Mouse (Mus musculus): ENCODE measurements around the gene Mark1. TPM values are rescaled to one million over a fixed set of nuclear protein-coding genes. Genes with fewer than 3 reads are reported as not detected.

The Mark1 gene
- polyA plus RNA-seq, 1 experiment from 2014 or later = 1.9 TPM

DNA sequence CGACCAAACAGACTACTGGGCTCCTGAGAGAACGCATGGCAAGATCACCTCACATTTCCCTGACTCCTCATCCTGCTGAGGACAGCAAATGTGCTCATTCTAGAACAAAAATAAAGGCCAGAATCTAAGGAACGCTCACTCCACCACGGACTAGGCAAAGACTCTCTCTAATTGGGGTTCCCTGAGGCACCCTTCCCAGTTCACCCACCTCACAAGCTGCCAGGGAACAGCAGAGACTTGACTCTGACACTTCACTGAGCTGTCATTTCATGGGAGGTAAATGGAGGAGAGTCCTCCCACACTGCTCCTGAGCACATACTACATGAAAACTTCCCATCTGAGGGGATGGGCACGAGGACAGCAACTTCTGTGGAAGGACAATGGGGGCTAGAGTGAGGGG lies 37.5 kb downstream of the Mark1 start:
- 75% methylated on average over 5 of the region's 5 CpGs for WGBS
- Histone ChIP-seq H3K4me3 (no peak overlapping the region), H3K4me1 (replicated peaks) (peaks cover 16% of the 10 kb centered on the region), H3K27ac (no peak overlapping the region), H3K27me3 (no peaks in the 10 kb centered on the region), H3K36me3 (no peaks in the 10 kb centered on the region), H3K9ac (no peak overlapping the region), H3K9me3 (replicated peaks) (no peaks in the 10 kb centered on the region), H3K4me2 (no peak overlapping the region)
- no peak for ATAC-seq (replicated peaks; ENCODE audit: insufficient number of reproducible peaks, insufficient read depth, low FRiP score, low read depth)

GRCm38 (mm10) chr1:184958818-184959217 lies 40.6 kb downstream of the Mark1 start:
- H3K27me3 ChIP-seq = no peaks in the 10 kb centered on the region
- no peaks in the 10 kb centered on the region for H3K9me3 ChIP-seq (replicated peaks)
- 0 out of 2 replicates have a peak overlapping the region, but pooled peaks have one; percentile 8 for H3K4me3 ChIP-seq
- peak overlapping the region; percentile 36 for H3K4me2 ChIP-seq
- 0 out of 2 replicates have a peak overlapping the region, but pooled peaks have one; percentile 19 for H3K27ac ChIP-seq
- ATAC-seq (replicated peaks; ENCODE audit: insufficient number of reproducible peaks, insufficient read depth, low FRiP score, low read depth) = no peak
- peak overlapping the region; percentile 24; the same call in 1 of the 2 replicates for H3K9ac ChIP-seq
- H3K4me1 ChIP-seq (replicated peaks) = peaks cover 12% of the 10 kb centered on the region
- H3K36me3 ChIP-seq = no peaks in the 10 kb centered on the region
- 56% methylated on average over 9 of the region's 9 CpGs for WGBS

- Histone ChIP-seq H3K4me3 (0 out of 2 replicates have a peak overlapping the region, but pooled peaks have one; percentile 8), H3K4me1 (replicated peaks) (peaks cover 9% of the 10 kb centered on the region), H3K4me2 (peak overlapping the region; percentile 36), H3K27ac (0 out of 2 replicates have a peak overlapping the region, but pooled peaks have one; percentile 19), H3K36me3 (no peaks in the 10 kb centered on the region), H3K27me3 (no peaks in the 10 kb centered on the region), H3K9ac (peak overlapping the region; percentile 24; the same call in 1 of the 2 replicates), H3K9me3 (replicated peaks) (no peaks in the 10 kb centered on the region)
- 47% methylated on average over 6 of the region's 6 CpGs for WGBS
- ATAC-seq (replicated peaks; ENCODE audit: insufficient number of reproducible peaks, insufficient read depth, low FRiP score, low read depth) = no peak
Observed at GRCm38 (mm10) chr1:184958388-184958787, 41.0 kb downstream of the Mark1 start.

- 57% methylated on average over 5 of the region's 5 CpGs for WGBS
- H3K9me3 ChIP-seq (replicated peaks) = no peaks in the 10 kb centered on the region
- no peak for ATAC-seq (replicated peaks; ENCODE audit: insufficient number of reproducible peaks, insufficient read depth, low FRiP score, low read depth)
Observed at GRCm38 (mm10) chr1:184951758-184952157, 47.6 kb downstream of the Mark1 start.

DNA sequence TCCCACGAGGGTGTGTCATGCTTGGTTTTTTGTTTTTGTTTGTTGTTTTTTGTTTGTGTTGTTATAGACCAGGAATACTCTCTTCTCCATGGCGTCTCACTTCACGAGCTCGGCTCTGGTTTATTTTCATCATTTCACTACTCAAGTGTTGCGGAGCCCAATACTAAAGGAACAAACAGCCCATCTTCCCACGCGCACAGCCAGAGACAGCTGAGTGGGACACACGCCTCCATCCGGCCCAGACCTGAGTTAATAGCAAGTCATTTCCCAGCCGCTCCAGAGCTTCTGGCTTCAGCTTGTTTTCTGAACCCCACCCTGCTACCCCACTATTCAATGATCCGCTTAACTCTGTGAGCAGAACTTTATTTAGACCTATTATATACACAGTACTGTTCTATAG lies 48.3 kb downstream of the Mark1 start:
- no peak for ATAC-seq (replicated peaks; ENCODE audit: insufficient number of reproducible peaks, insufficient read depth, low FRiP score, low read depth)
- Histone ChIP-seq H3K27me3 (no peaks in the 10 kb centered on the region), H3K4me1 (replicated peaks) (no peaks in the 10 kb centered on the region), H3K9ac (no peak overlapping the region), H3K4me3 (no peak overlapping the region), H3K36me3 (no peaks in the 10 kb centered on the region), H3K27ac (no peak overlapping the region), H3K4me2 (no peak overlapping the region), H3K9me3 (replicated peaks) (no peaks in the 10 kb centered on the region)
- 89% methylated on average over 11 of the region's 11 CpGs for WGBS

More at GRCm38 (mm10) chr1:184951758-184952157, 47.6 kb downstream of the Mark1 start:
- Histone ChIP-seq H3K36me3 (no peaks in the 10 kb centered on the region), H3K27me3 (no peaks in the 10 kb centered on the region), H3K4me2 (no peak overlapping the region), H3K27ac (no peak overlapping the region), H3K4me3 (no peak overlapping the region), H3K4me1 (replicated peaks) (no peaks in the 10 kb centered on the region), H3K9ac (no peak overlapping the region)

DNA sequence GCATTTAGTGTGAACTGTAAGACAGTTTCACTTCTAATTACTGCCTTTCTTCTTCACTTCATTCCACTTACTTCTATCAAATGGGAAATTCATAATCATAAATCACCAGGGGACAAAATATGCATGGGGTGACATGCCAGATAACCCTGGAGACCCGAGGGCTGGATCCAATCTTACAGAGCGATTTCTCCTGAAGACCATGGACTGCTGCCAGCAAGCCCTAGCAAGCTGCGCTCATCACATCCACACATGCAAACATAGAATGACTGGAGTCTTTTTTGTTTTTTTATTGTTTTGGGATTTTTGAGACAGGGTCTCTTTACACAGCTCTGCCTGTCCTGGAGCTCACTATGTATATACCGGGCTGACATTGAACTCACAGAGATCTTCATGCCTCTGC lies 61.3 kb downstream of the Mark1 start:
- H3K4me1 ChIP-seq (replicated peaks) = no peaks in the 10 kb centered on the region

GRCm38 (mm10) chr1:184935980-184936379 lies 63.4 kb downstream of the Mark1 start:
- ATAC-seq (replicated peaks; ENCODE audit: insufficient number of reproducible peaks, insufficient read depth, low FRiP score, low read depth) = no peak
- Histone ChIP-seq H3K27ac (no peak overlapping the region), H3K36me3 (no peaks in the 10 kb centered on the region), H3K9ac (no peak overlapping the region), H3K4me1 (replicated peaks) (no peaks in the 10 kb centered on the region), H3K4me2 (no peak overlapping the region), H3K27me3 (no peaks in the 10 kb centered on the region), H3K9me3 (replicated peaks) (no peaks in the 10 kb centered on the region), H3K4me3 (no peak overlapping the region)
- 26% methylated on average over 5 of the region's 5 CpGs for WGBS

More for the DNA sequence above, 61.3 kb downstream of the Mark1 start:
- Histone ChIP-seq H3K27me3 (no peaks in the 10 kb centered on the region), H3K27ac (no peak overlapping the region), H3K9me3 (replicated peaks) (no peaks in the 10 kb centered on the region), H3K36me3 (no peaks in the 10 kb centered on the region), H3K4me3 (no peak overlapping the region), H3K4me2 (no peak overlapping the region), H3K9ac (no peak overlapping the region)
- ATAC-seq (replicated peaks; ENCODE audit: insufficient number of reproducible peaks, insufficient read depth, low FRiP score, low read depth) = no peak
- 69% methylated on average over 4 of the region's 4 CpGs for WGBS

DNA sequence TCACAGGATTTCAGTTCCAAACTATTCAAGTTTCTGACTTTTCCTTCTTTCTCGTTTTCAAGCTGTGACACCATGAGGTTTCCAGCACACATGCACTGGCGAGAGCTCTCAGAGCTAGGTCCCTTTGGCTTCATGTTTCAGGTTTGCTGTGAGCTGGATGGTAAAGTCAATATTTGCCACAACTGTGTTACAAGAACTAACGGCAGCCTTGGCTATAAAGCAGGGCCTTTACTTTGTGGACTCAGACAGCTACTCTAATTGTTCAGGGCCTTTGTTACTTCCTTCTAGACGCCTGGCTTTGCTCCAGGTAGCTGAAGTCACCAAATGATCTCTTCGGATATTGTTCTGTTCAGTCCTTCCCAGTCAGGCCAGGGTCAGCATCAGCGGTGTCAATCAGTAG lies 63.9 kb downstream of the Mark1 start:
- 49% methylated on average over 6 of the region's 6 CpGs for WGBS
- Histone ChIP-seq H3K27ac (no peak overlapping the region), H3K4me1 (replicated peaks) (no peaks in the 10 kb centered on the region), H3K4me3 (no peak overlapping the region), H3K36me3 (no peaks in the 10 kb centered on the region), H3K9me3 (replicated peaks) (no peaks in the 10 kb centered on the region), H3K4me2 (no peak overlapping the region), H3K9ac (no peak overlapping the region), H3K27me3 (no peaks in the 10 kb centered on the region)
- no peak for ATAC-seq (replicated peaks; ENCODE audit: insufficient number of reproducible peaks, insufficient read depth, low FRiP score, low read depth)

GRCm38 (mm10) chr1:184931097-184931496 lies 68.3 kb downstream of the Mark1 start:
- Histone ChIP-seq H3K9me3 (replicated peaks) (no peaks in the 10 kb centered on the region), H3K9ac (no peak overlapping the region), H3K36me3 (0 out of 2 replicates have a peak, but pooled peaks cover 3% of the 10 kb centered on the region), H3K27me3 (no peaks in the 10 kb centered on the region), H3K4me2 (no peak overlapping the region), H3K4me3 (no peak overlapping the region), H3K4me1 (replicated peaks) (no peaks in the 10 kb centered on the region), H3K27ac (no peak overlapping the region)
- 87% methylated on average over 6 of the region's 6 CpGs for WGBS
- ATAC-seq (replicated peaks; ENCODE audit: insufficient number of reproducible peaks, insufficient read depth, low FRiP score, low read depth) = no peak

DNA sequence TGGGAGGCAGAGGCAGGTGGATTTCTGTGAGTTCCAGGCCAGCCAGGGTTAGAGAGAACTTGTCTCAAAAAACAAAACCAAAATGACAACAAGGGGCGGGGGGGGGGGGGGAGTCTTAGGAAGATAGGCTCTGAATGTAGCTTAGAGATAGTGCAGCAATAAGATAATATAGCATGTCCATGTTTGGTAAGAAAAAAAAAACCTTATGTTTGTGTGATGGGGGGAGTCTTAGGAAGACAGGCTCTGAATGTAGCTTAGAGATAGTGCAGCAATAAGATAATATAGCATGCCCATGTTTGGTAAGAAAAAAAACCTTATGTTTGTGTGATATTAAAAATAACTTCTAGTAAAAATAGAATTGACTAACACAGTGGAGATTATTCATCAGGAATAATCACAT lies 71.0 kb downstream of the Mark1 start:
- H3K4me3 ChIP-seq = no peak overlapping the region
- H3K9ac ChIP-seq = no peak overlapping the region
- no peaks in the 10 kb centered on the region for H3K27me3 ChIP-seq
- H3K4me2 ChIP-seq = no peak overlapping the region
- no peaks in the 10 kb centered on the region for H3K4me1 ChIP-seq (replicated peaks)
- no peak for ATAC-seq (replicated peaks; ENCODE audit: insufficient number of reproducible peaks, insufficient read depth, low FRiP score, low read depth)
- 0 out of 2 replicates have a peak, but pooled peaks cover 3% of the 10 kb centered on the region for H3K36me3 ChIP-seq
- no peak overlapping the region for H3K27ac ChIP-seq
- 77% methylated on average over 1 of the region's 1 CpGs for WGBS
- H3K9me3 ChIP-seq (replicated peaks) = no peaks in the 10 kb centered on the region

DNA sequence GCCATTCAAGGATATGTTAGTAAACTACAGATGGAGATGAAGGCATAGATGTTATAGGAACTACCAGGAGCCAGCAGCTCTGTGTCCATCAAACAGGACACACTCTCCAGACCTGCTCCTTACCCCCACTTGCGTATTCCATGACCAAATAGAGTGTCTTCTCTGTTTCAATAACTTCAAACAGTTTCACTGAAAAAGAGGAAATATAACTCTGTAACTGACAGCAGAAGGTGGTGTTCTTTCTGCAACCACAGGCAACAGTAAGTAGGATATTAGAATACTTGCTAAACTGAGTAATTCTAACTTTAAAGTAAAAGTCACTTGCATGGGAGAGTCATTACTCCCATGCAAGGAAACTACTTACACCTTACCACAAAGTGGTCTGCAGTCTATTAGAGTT lies 71.5 kb downstream of the Mark1 start:
- H3K27me3 ChIP-seq = no peaks in the 10 kb centered on the region
- no peak overlapping the region for H3K4me3 ChIP-seq
- H3K9me3 ChIP-seq (replicated peaks) = no peaks in the 10 kb centered on the region
- H3K27ac ChIP-seq = no peak overlapping the region
- no peak overlapping the region for H3K4me2 ChIP-seq
- no peaks in the 10 kb centered on the region for H3K4me1 ChIP-seq (replicated peaks)
- WGBS = 85% methylated on average over 1 of the region's 1 CpGs
- H3K36me3 ChIP-seq = 0 out of 2 replicates have a peak, but pooled peaks cover 3% of the 10 kb centered on the region
- no peak overlapping the region for H3K9ac ChIP-seq
- ATAC-seq (replicated peaks; ENCODE audit: insufficient number of reproducible peaks, insufficient read depth, low FRiP score, low read depth) = no peak

GRCm38 (mm10) chr1:184922824-184923223 lies 76.5 kb downstream of the Mark1 start:
- no peak overlapping the region for H3K9ac ChIP-seq
- H3K9me3 ChIP-seq (replicated peaks) = no peaks in the 10 kb centered on the region
- no peaks in the 10 kb centered on the region for H3K27me3 ChIP-seq
- no peak overlapping the region for H3K4me2 ChIP-seq
- no peak overlapping the region for H3K4me3 ChIP-seq
- ATAC-seq (replicated peaks; ENCODE audit: insufficient number of reproducible peaks, insufficient read depth, low FRiP score, low read depth) = no peak
- 80% methylated on average over 13 of the region's 13 CpGs for WGBS
- H3K36me3 ChIP-seq = peaks cover 15% of the 10 kb centered on the region; the same call in 1 of the 2 replicates
- H3K27ac ChIP-seq = no peak overlapping the region
- no peaks in the 10 kb centered on the region for H3K4me1 ChIP-seq (replicated peaks)

All from heart, embryonic 15.5 days (tissue).